Mouse (Mus musculus): Measurements from ENCODE around the gene Zfp94.
"Not testable (repeated sequence)": the region's sequence is repeated elsewhere in the genome, so short reads cannot be mapped to it uniquely, and the experiment has no call there.

The Zfp94 gene

DNA sequence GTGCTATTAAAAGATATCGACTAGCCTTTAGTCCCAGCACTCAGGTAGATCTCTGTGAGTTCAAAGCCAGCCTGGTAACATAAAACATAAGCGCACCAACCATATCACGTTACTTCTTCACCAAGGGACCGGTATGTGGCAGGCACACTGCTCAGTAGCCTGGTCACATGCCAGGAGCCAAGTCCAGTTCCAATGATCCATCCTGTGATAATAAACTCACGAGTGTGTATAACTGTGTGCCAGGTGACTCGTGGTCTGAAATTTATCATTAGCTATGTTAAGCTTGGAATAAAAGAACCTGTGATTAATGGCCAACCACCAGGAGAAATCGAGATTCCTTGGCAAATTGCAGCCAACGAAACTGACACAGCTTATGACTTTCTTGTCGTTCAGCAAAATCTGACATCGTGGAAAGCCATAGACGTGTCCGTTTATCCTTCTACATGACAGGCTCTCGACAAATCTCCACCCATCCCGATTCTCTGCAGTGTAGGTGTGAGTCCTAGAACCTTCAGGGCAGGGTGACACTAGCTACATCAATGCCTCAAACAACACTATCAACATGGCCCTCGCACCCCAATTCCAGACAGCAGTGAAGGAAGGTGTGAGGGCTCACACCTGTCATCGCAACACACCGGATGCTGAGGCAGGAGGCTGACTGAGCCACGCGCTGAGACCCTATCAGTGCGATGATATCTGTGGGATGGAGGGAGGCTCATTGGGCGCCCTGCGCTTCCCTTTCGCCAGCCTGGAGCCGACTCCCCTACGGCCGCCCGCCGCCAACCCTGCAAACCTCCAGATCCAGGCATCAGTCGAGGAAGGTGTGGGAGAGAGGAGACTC, 520 bp downstream of the Zfp94 start:
- no peak for DNase-seq (ENCODE audit: low read depth)

DNA sequence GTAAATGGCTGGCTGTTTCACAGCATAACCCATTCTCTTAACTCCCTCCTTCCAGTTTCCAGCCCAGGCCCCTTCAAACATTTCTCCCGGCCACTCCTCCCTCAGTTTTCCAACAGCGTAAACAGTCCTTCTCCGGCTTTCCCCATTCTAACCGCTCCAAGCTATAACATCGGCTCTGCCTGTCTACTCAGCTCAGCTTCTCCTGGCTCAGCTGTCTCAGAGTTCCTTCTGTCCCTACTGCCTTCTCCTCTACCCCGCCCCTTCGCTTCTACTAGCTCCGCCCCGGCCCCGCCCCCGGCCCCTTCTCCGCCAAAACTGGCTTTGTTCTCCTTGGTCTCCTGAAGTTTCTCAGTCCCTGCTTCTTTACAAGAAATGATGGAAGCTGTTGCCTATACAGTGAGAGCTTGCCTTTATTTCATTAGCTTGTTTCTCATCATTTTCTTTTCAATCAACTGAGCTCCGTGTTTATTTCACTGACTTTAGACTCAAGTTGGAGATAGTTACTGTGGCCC, 15.6 kb downstream of the Zfp94 start, which contains the start of gene Zfp61:
Gene Zfp61, minus strand, starts transcription at position 462 of the 512 bp plus-strand sequence.
- peak; percentile 34 for DNase-seq (ENCODE audit: low read depth)

- DNase-seq (ENCODE audit: low read depth), result no peak
Observed at GRCm38 (mm10) chr7:24299823-24300481, 16.5 kb downstream of the Zfp94 start.

- DNase-seq (ENCODE audit: low read depth), result peak; percentile 87
Observed at GRCm38 (mm10) chr7:24298973-24299708, 17.3 kb downstream of the Zfp94 start.

- no peak for DNase-seq (ENCODE audit: low read depth)
Observed at GRCm38 (mm10) chr7:24298635-24298972, 17.9 kb downstream of the Zfp94 start.

DNA sequence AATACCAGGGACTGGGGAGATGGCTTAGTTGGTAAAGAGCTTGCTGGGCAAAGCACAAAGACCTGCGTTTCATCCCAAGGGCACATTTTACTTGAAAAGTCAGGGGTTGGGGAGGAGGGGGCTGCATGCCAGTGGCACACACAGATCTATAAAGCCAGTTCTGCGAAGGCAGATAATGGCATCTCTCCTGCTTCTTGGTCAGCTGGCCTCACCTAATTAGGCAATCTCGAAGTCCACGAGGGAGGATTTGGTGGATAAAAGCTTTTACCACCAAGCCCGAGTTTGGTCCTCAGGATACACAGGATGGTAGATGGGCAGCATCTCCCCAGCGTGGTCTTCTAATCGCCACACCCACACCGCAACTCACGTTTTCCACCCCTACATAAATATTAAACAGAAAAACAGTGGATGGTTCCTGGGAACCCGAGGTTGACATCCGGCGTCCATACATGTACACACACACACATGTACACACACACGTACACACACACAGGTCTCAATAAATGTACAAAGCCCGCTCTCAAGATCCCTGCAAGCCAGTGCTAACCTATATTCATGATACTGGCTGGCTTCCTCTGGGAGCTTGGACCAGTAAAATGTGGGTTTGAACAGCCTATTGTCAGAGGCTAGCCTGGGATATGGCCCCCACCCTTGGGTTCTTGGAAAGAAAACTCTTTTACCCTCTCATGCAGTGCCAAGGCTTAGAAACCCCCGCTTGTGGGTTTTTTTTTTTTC, 18.9 kb downstream of the Zfp94 start:
- DNase-seq (ENCODE audit: low read depth), result no peak

- no peak for DNase-seq (ENCODE audit: low read depth)
Observed at GRCm38 (mm10) chr7:24296386-24296785, 20.1 kb downstream of the Zfp94 start.

- DNase-seq (ENCODE audit: low read depth), result no peak
Observed at GRCm38 (mm10) chr7:24295376-24295775, 21.1 kb downstream of the Zfp94 start.

DNA sequence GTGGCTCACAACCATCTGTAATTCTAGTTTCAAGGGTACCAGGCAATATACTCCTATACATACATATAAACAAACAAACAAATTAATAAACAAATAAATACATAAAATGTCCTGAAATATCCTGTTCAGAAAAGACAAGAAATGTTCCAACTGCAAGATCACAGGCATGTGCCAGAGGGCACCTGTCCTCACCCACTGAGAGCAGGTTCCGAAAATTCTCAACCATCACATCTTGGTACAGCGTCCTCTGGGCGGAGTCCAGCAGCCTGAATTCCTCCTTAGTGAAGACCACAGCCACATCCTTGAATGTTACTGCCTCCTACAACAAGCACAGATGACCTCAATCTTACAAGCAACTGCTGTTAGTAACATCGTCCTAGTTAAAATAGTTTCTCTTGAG, 21.7 kb downstream of the Zfp94 start:
- DNase-seq (ENCODE audit: low read depth), result no peak

GRCm38 (mm10) chr7:24293061-24293851, 23.2 kb downstream of the Zfp94 start:
- no peak for DNase-seq (ENCODE audit: low read depth)

- DNase-seq (ENCODE audit: low read depth), result no peak
Observed at GRCm38 (mm10) chr7:24291387-24292090, 24.9 kb downstream of the Zfp94 start.

GRCm38 (mm10) chr7:24290106-24290693, 26.3 kb downstream of the Zfp94 start:
- no peak for DNase-seq (ENCODE audit: low read depth)

GRCm38 (mm10) chr7:24288512-24288911, 28.0 kb downstream of the Zfp94 start:
- no peak for DNase-seq (ENCODE audit: low read depth)

DNA sequence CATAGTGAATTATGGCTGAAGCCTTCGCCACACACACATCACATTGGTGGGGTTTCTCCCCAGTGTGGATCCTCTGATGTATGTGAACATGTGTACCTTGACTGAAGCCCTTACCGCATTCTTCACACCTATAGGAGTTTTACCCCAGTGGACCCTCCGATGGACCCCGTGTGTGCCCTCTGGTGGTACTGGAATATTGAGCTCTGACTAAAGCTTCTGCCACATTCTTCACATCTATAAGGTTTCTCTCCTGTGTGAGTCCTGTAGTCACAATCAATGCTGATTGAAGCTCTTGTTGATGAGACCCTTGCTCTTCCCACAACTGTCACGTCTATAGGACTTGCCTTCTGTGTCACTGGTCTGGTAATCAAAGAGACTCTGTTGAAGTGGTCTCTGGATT, 28.8 kb downstream of the Zfp94 start:
- no peak for DNase-seq (ENCODE audit: low read depth)

DNA sequence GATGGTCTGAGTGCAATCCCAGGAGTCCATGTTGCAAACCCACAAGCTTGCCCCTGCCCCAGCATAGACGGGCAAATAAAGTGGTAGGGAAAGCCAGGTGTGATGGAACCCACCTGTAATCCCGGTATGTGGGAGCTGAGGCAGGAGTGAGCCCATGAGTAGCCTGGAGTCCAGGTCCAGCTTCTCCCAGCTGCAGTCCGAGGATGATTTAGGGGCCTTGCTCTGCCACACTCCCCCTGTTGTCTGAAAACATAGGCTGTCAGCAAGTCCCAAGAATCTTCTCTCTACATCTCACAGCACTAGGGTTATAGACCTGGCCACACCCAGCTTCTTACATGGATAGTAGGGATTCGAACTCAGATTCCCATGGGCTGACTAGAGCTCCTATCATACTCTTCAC, 29.6 kb downstream of the Zfp94 start:
- no peak for DNase-seq (ENCODE audit: low read depth)

DNA sequence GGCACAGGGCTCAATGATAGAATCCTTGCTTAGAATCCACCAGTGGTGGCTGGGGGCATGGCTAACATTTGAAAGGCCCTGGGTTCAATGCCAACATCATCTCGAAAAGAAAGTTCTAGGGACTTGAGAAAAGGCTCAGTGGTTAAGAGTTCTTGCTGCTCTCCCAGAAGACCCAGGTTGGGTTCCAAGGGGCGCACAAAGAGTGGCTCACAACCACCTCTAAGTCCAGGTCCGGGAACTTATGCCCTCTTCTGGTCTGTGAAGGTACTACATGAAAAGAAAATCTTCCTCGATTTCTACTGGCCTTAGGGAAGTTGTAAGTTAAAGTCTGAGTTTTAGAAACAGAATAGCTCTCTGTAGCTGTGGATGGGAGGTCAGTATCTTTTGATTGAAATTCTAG, 30.4 kb downstream of the Zfp94 start:
- peak; percentile 38 for DNase-seq (ENCODE audit: low read depth)

DNA sequence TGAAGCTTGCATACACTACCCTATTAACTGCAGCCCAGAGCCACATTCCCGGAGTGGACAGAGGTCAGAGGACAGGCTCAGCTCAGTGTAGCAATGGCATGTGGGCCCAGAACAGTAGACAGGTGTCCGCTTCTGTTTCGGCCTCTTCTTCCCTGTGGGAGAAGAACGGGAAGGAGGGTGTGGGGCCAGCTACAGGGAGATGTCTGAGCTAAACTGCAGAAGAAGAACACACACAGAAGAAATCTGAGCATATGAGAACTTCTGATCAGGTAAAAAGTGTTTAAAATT, 35.7 kb downstream of the Zfp94 start:
- DNase-seq (ENCODE audit: low read depth), result no peak

DNA sequence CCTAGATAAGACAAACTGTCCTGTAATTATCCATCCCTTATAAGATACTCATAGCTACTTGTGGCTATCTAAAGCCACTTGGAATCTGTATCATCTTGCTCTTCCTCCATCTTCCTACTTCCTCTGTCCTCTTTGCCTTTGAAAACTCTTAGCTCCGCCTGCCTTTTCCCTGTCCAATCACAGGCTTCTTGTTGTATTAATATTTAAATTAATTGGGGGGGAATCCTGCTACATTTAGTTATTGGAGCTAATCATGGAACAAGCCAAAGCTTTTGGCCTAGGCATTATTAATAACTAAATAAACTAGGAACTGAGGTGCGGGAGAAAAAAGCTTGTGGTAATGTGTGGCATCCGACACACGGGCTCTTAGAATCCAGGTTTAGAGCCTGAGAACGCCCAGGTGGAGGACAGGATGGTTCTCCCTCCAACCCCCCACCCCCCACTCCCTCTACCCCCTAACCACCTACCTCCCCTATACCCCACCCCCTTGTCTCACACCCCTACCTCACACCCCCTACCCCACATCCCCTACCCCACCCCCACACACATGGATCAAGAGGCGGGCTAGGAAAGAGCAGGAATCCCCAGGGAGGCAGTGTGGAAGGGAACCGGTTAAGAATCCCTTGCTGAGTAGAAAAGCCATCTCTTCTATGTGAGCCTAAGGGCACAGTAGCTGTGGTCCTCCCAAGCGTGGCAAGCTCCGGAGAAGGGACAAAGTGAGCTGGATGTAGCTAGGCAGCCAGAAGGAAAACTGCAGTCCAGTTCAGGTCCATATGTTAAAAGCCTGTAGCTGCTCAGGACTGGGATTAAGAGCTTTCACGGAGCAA, 36.2 kb downstream of the Zfp94 start:
- no peak for DNase-seq (ENCODE audit: low read depth)

DNA sequence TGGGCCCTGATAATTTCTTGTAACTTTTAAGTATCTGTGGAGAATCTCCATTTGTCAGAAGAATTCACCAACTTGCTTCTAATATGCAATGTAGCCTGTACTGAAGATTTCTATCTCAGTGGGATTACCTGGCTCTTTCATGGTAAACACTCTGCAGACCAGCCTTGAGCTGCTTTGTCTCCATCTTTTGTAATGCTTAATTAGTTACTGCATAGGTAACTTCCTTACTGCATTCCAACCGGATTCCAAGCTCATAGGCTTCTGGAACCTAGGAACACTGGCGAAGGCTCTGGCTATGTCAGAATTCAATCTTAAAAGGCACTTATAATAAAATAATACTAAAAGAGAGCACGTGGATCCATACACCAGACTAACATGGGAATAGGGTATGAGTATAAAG, 37.7 kb downstream of the Zfp94 start:
- DNase-seq (ENCODE audit: low read depth), result not testable (repeated sequence)
